Mouse (Mus musculus) kidney, embryonic 14.5 days (tissue): ENCODE measurements around the gene Brox. TPM values are rescaled to one million over a fixed set of nuclear protein-coding genes. Genes with fewer than 3 reads are reported as not detected.
A peak's percentile ranks its signal among the peaks of the same experiment; 100 is the strongest.
"Not testable (repeated sequence)": the region's sequence is repeated elsewhere in the genome, so short reads cannot be mapped to it uniquely, and the experiment has no call there.

Experiments used
- ATAC-seq: fragments of 200-750 bp; cut with Nextera tagmentation; 2 replicates; pipeline ENCODE4 v1.8.0; 2017; ENCODE audit warnings: moderate number of reproducible peaks, mild to moderate bottlenecking, moderate TSS enrichment, moderate library complexity; ENCODE audit not compliant: low FRiP score, low TSS enrichment
- H3K27ac ChIP-seq: fragments of 300-500 bp; sonication (generic); 2 replicates; pipeline ENCODE4 v1.5.1; 2014; ENCODE audit warnings: low read depth, mild to moderate bottlenecking, low read length, moderate library complexity, mixed read lengths
- H3K27me3 ChIP-seq: fragments of 300-500 bp; sonication (generic); 2 replicates; pipeline ENCODE4 v1.6.1; 2014; ENCODE audit warnings: mild to moderate bottlenecking, low read length; ENCODE audit not compliant: control insufficient read depth, insufficient read depth
- H3K36me3 ChIP-seq: fragments of 300-500 bp; sonication (generic); 2 replicates; pipeline ENCODE4 v1.6.1; 2014; ENCODE audit warnings: low read length, mixed read lengths; ENCODE audit not compliant: control insufficient read depth, insufficient read depth
- H3K4me1 ChIP-seq: fragments of 300-500 bp; sonication (generic); 2 replicates; pipeline ENCODE4 v1.6.1; 2014; ENCODE audit warnings: low read length, mixed read lengths; ENCODE audit not compliant: control insufficient read depth, insufficient read depth
- H3K4me2 ChIP-seq: fragments of 300-500 bp; sonication (generic); replicated peaks from 2 replicates; pipeline ENCODE4 v1.6.1; 2014; ENCODE audit warnings: low read depth, mild to moderate bottlenecking, low read length
- H3K4me3 ChIP-seq: fragments of 300-500 bp; sonication (generic); 2 replicates; pipeline ENCODE4 v1.5.1; 2014; ENCODE audit warnings: mild to moderate bottlenecking, low read length
- H3K9ac ChIP-seq: fragments of 300-500 bp; sonication (generic); 2 replicates; pipeline ENCODE4 v1.6.1; 2014; ENCODE audit warnings: low read depth, mild to moderate bottlenecking, low read length, moderate library complexity
- H3K9me3 ChIP-seq: fragments of 300-500 bp; sonication (generic); 2 replicates; pipeline ENCODE4 v1.6.1; 2016; ENCODE audit warnings: low read length; ENCODE audit not compliant: control insufficient read depth
- WGBS: fragments of 180-500 bp; shearing (Covaris S2); extraction: QIAGEN DNeasy Blood & Tissue Kit; methylation state at CpG from one replicate; pipeline ENCODE4 v1.1.7; 2014; 5-methylcytosine and 5-hydroxymethylcytosine counted together
- polyA plus RNA-seq: library from polyadenylated mRNA; unstranded; fragments of >200 nt; fragmentation: Nextera tagmentation; extraction: Ambion mirVana; gene quantifications from 2 replicates; pipeline ENCODE4 v1.2.1, GENCODE M21; 2014

Gene Brox
- polyA plus RNA-seq = 26.1 and 51.4 TPM in 2 replicates

DNA sequence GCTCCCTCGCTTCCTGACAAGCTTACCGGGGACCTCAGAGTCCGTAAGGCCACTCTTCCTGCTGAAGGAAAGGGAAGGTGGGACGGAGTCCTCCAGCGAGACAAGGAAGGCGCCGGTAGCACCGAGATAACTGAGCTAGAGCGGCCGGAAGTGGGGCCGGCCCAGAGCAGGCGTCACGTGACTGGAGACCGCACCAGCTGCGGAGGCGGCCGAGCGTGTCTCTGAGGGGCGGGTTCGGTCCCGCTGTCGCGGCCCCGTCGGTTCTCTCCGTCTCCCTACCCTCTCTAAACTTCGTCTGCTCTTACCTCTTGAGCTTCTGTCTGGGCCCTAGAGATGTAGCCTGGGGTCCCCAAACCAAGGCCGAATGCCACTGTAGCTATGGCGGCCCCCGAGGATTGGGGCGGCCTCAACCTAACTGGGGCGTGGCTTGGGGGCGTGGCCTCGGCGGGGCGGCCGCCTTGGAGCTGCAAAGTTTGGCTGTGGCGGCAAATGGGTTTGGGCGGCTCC is at the start of gene Brox:
Brox (minus strand) TSS at position 393 of the 507 bp plus-strand sequence.
- peak within 1 kb of the TSS; percentile 57 for H3K9ac ChIP-seq
- peaks cover 14% of the 10 kb centered on the region for H3K36me3 ChIP-seq
- H3K9me3 ChIP-seq = no peaks in the 10 kb centered on the region
- H3K27me3 ChIP-seq = no peaks in the 10 kb centered on the region
- peak within 1 kb of the TSS; percentile 49 for H3K4me2 ChIP-seq
- no peak within 1 kb of the TSS; the same call in 1 of the 2 replicates for H3K27ac ChIP-seq
- peak; percentile 89 for ATAC-seq
- peak within 1 kb of the TSS; percentile 51 for H3K4me3 ChIP-seq
- H3K4me1 ChIP-seq = no peaks in the 10 kb centered on the region
- under 1% methylated on average over 39 of the region's 39 CpGs for WGBS

DNA sequence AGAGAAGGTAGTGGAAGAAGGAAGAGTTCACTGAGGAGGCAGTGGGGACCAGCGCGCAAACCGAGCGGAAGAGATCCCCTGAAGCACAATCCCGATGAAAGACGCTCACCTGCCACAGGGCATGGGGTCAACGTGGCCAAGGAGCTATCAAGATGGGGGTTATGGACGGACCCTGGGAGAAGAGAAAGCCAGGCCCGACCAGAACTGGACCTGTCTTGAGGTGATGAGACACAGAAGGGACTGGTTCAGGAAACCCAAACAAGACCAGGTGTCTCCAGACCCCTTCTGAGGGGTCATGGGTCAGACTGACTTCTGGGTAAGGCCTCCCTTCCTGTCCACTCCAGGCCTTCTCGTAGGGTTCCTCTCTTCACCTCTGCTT is 48.7 kb upstream of the Brox start:
- H3K36me3 ChIP-seq = peaks cover 40% of the 10 kb centered on the region
- H3K27me3 ChIP-seq = no peaks in the 10 kb centered on the region
- H3K9me3 ChIP-seq = no peaks in the 10 kb centered on the region
- H3K27ac ChIP-seq = peak overlapping the region; percentile 67
- H3K9ac ChIP-seq = peak overlapping the region; percentile 86
- H3K4me1 ChIP-seq = 0 out of 2 replicates have a peak, but pooled peaks cover 8% of the 10 kb centered on the region
- ATAC-seq = peak; percentile 55; the same call in 1 of the 2 replicates
- peak overlapping the region; percentile 91 for H3K4me2 ChIP-seq
- H3K4me3 ChIP-seq = peak overlapping the region; percentile 94
- 6% methylated on average over 10 of the region's 10 CpGs for WGBS

DNA sequence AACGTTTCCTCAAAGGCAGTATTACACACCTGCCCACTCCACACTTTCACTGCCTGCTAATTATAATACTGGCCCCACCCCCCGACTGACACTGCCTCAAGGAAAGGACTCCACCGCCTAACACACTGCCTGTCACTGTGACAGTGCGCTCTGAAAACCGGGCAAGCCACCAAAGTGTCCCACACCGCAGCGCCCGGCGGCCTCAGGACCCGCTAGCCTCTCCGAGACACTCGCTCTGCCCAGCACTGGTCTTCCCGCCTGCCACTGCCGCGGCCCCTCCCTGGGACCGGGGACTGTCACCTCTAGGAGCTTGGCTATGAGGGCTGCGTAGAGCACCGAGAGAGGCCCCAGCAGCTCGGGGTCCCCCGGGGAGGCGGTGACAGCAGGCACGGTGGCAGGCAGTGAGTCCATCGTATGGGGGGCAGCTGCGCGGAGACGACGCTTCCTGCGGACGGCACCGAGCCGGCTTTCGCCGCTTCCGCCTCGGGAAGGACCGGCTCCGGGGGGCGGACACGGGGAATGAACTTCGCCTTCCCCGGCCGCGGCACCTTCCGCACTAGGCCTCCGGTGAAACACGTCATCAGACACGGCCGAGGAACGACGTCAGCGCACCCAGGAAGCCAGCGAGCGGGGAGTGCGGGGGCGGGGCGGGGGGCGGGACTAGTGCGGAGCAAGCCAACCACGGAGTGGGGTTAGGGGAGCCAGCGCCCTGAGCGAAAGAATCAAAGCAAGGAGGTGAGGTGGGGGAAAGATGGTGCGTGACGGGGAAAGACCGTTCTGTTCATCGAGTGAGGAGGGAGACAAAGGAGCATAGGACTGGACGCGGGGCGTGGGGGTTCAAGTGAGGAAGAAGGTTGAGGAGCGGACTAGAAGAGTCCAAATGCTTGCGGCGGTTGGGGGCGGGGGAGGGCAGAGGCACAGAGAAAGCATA is 48.1 kb upstream of the Brox start:
- peaks cover 35% of the 10 kb centered on the region for H3K36me3 ChIP-seq
- 0 out of 2 replicates have a peak, but pooled peaks cover 8% of the 10 kb centered on the region for H3K4me1 ChIP-seq
- no peaks in the 10 kb centered on the region for H3K27me3 ChIP-seq
- ATAC-seq = peak; percentile 96
- H3K9me3 ChIP-seq = no peaks in the 10 kb centered on the region
- H3K4me3 ChIP-seq = peak overlapping the region; percentile 94
- H3K9ac ChIP-seq = peak overlapping the region; percentile 86
- WGBS = 1% methylated on average over 66 of the region's 72 CpGs
- H3K4me2 ChIP-seq = peak overlapping the region; percentile 91
- peak overlapping the region; percentile 67 for H3K27ac ChIP-seq

DNA sequence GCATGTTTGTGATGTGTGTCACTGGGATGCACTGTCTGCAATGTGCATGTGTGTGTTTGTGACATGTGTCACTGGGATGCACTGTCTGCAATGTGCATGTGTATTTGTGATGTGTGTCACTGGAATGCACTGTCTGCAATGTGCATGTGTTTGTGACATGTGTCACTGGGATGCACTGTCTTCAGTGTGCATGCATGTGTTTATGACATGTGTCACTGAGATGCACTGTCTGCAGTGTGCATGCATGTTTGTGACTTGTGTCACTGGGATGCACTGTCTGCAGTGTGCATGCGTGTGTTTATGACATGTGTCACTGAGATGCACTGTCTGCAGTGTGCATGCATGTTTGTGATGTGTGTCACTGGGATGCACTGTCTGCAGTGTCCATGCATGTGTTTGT is 45.8 kb upstream of the Brox start:
- peaks cover 37% of the 10 kb centered on the region for H3K36me3 ChIP-seq
- not testable (repeated sequence) for H3K4me2 ChIP-seq, H3K9ac ChIP-seq, ATAC-seq, H3K9me3 ChIP-seq, H3K4me3 ChIP-seq, H3K4me1 ChIP-seq, H3K27ac ChIP-seq, H3K27me3 ChIP-seq
- 91% methylated on average over 1 of the region's 1 CpGs for WGBS

DNA sequence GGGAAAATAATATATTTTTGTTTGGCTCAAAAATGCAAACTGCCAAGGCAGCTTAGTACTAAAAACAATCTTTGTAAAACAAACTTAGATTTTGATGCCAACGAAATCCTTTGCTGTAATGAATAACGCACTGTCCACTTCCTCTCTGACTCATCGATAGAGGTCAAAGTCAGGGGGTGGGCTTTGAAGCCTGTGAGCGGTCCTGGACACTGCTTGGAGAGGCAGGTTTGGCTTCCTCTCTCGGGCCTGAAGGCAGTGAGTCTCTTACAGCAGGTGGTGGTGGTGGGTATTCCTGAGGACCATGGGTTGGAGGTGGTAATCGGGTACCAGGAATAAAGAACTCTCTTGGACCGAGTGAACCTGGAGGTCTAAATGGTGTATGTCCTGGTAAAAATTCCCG is 30.1 kb upstream of the Brox start:
- Histone ChIP-seq H3K9me3 (peaks cover 3% of the 10 kb centered on the region), H3K36me3 (peaks cover 79% of the 10 kb centered on the region), H3K27ac (no peak overlapping the region), H3K4me3 (no peak overlapping the region), H3K27me3 (no peaks in the 10 kb centered on the region), H3K4me1 (no peaks in the 10 kb centered on the region), H3K9ac (no peak overlapping the region), H3K4me2 (no peak overlapping the region)
- 88% methylated on average over 8 of the region's 8 CpGs for WGBS
- no peak for ATAC-seq

DNA sequence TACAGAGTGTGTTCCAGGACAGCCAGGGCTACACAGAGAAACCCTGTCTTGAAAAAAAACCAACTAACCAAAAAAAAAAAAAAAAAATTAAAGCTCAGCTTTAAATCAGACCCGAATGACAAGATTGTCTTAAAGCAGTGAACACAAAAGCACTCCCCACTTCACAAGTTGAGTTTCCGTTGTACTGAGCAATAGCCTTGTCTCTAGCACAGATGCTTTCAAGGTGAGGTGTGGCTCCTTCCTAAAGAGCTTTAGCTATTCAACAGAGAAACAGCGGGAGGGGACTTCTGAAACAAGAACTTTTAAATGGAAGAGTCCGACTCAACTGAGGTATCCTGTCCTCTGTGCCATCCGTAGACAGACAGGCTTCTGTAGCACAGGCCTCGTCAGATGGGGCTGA is 27.4 kb upstream of the Brox start:
- H3K4me2 ChIP-seq = no peak overlapping the region
- H3K27ac ChIP-seq = no peak overlapping the region
- no peaks in the 10 kb centered on the region for H3K27me3 ChIP-seq
- peaks cover 3% of the 10 kb centered on the region for H3K9me3 ChIP-seq
- no peaks in the 10 kb centered on the region for H3K4me1 ChIP-seq
- H3K9ac ChIP-seq = no peak overlapping the region
- 95% methylated on average over 6 of the region's 6 CpGs for WGBS
- H3K36me3 ChIP-seq = peaks cover 60% of the 10 kb centered on the region
- no peak overlapping the region for H3K4me3 ChIP-seq
- no peak for ATAC-seq

DNA sequence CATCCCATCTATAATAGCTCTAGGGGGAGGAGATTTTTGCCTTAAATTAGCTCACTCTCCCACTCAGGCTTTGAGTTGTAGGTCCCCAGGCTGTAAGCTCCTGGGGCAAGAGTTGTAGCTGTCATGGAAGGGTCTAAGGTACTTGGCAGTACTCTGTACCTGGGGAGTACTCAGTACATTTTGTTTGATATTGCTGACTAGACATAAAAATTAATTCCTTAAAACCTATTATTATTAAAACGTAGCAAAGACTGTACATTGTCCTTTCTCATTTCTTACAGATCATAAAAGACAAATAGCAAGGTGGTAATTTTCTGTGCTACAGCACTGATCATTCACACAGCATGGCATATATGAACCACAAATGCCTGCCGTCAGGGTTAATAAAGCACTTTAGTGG is 26.9 kb upstream of the Brox start:
- H3K4me3 ChIP-seq = no peak overlapping the region
- no peak overlapping the region for H3K4me2 ChIP-seq
- H3K27ac ChIP-seq = no peak overlapping the region
- no peaks in the 10 kb centered on the region for H3K27me3 ChIP-seq
- H3K36me3 ChIP-seq = peaks cover 60% of the 10 kb centered on the region
- no peak overlapping the region for H3K9ac ChIP-seq
- no peak for ATAC-seq
- H3K4me1 ChIP-seq = no peaks in the 10 kb centered on the region
- H3K9me3 ChIP-seq = peaks cover 3% of the 10 kb centered on the region
- 94% methylated on average over 2 of the region's 2 CpGs for WGBS

DNA sequence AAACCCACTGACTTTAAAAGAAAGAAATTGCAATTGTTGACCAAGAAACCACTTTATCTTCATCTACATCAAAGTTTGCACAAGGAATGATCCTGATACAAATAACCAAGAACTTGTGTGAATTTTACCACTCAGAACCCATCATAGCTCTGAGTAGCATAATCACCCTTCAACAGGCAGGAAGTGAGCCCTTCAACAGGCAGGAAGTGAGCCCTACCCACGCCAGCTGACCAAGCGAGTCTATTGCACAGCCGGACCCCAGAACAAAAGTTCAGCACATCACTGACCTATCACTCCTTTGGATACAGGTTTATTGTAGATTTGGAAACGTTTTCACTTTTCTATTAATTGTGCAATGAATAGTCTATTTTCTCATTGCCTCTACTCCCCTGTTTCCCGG is 25.4 kb upstream of the Brox start:
- not testable (repeated sequence) for H3K4me1 ChIP-seq, H3K9me3 ChIP-seq, H3K27ac ChIP-seq, H3K4me3 ChIP-seq, H3K4me2 ChIP-seq, H3K27me3 ChIP-seq, ATAC-seq, H3K9ac ChIP-seq
- peaks cover 57% of the 10 kb centered on the region for H3K36me3 ChIP-seq
- 82% methylated on average over 5 of the region's 5 CpGs for WGBS

DNA sequence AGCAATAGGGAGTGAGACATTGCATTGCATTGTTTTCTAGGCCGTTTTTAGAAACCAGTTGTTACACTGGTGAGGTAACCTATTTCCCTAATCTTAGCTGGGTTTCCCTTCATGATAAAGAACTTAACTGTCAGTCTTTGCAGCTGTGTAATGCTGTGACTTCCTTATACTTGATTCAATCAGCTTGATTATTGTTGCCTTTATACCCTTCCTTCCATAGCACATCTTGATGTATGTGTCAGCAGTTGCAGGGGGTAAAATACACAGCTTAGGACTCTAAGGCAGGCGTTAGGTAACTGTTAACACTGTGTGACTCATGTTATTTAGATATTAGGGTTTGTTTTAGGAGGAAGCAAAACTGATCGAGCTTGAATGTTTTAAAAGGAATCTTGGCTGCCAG is 23.6 kb upstream of the Brox start:
- H3K27me3 ChIP-seq = no peaks in the 10 kb centered on the region
- 73% methylated on average over 3 of the region's 3 CpGs for WGBS
- no peak for ATAC-seq
- H3K9me3 ChIP-seq = peaks cover 3% of the 10 kb centered on the region
- H3K27ac ChIP-seq = no peak overlapping the region
- peaks cover 59% of the 10 kb centered on the region for H3K36me3 ChIP-seq
- no peak overlapping the region for H3K4me3 ChIP-seq
- H3K4me2 ChIP-seq = no peak overlapping the region
- no peaks in the 10 kb centered on the region for H3K4me1 ChIP-seq
- no peak overlapping the region for H3K9ac ChIP-seq
